Mouse (Mus musculus) C2C12 (cell line): ENCODE data around the gene Mcat.

ENCODE experiments used
- CEBPB ChIP-seq: IDR thresholded peaks from one replicate; pipeline ENCODE4 v1.6.1; 2011; ENCODE audit warnings: low read depth, mild to moderate bottlenecking, control low read depth, moderate library complexity
- CTCF ChIP-seq: IDR thresholded peaks from one replicate; pipeline ENCODE4 v1.5.1; 2011; ENCODE audit not compliant: control insufficient read depth, insufficient read depth, insufficient read length
- MAX ChIP-seq: IDR thresholded peaks from one replicate; pipeline ENCODE4 v1.6.1; 2011; ENCODE audit warnings: mild to moderate bottlenecking, control low read depth
- MYOD1 ChIP-seq: IDR thresholded peaks from one replicate; pipeline ENCODE4 v1.6.1; 2011; ENCODE audit warnings: low read depth; ENCODE audit not compliant: control insufficient read depth, insufficient read length
- USF1 ChIP-seq: IDR thresholded peaks from one replicate; pipeline ENCODE4 v1.6.1; 2011; ENCODE audit warnings: low read depth, mild to moderate bottlenecking, control low read depth, moderate library complexity

DNA sequence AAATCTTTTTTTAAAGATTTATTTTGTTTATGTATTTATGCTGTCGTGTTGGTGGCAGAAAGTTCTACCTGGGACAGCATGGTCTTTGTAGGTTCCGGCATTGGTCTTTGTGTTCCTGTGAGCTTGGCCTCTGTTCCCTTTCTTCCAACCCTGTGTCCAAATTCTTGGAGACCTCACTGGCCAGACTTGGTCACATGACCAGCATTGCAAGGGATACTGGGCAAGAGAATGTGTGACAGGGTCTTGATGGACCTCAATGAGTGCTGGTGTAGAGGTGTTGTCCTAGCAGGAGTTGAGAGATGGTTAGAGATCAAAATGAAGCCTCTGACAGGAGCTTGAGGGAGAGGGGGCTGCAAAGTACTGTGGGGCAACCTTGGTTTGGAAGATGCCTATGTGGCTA lies 24.7 kb downstream of the Mcat start:
- TF ChIP-seq CTCF (no peak), MYOD1 (no peak), CEBPB (no peak), MAX (no peak), USF1 (peak; percentile 53)
